Mouse (Mus musculus) thymus, adult 18-20 months (tissue): Measurements from ENCODE around the gene Olfr310.

ENCODE experiments used
- DNase-seq, 2 experiments: peaks; one replicate each; pipeline ENCODE4 v3.0.0; 2022; ENCODE audit warnings: mixed read lengths in 2 of 2

Gene Olfr310

GRCm38 (mm10) chr7:86277072-86277471, at the start of gene Olfr310:
TSS of gene Olfr310 (minus strand) at chr7:86277172.
- DNase-seq, result no peak

- DNase-seq, result no peak
Observed at GRCm38 (mm10) chr7:86325530-86325929, 48.6 kb upstream of the Olfr310 start, which contains the start of gene Olfr308. TSS of gene Olfr308 (minus strand) at chr7:86325630.

- DNase-seq, result no peak
Observed at GRCm38 (mm10) chr7:86321323-86321722, 44.4 kb upstream of the Olfr310 start.

GRCm38 (mm10) chr7:86313608-86314007, 36.6 kb upstream of the Olfr310 start, which contains the start of gene Olfr309:
TSS of gene Olfr309 (minus strand) at chr7:86313708.
- no peak for DNase-seq

- DNase-seq, result no peak
Observed at GRCm38 (mm10) chr7:86246208-86246607, 30.8 kb downstream of the Olfr310 start, which contains the start of gene Vmn2r76. TSS of gene Vmn2r76 (minus strand) at chr7:86246308.
